Mouse (Mus musculus) thymus, adult 2 months (tissue): ENCODE results near the gene Fam172a.

ENCODE experiments used
- CTCF ChIP-seq: fragments of 200-500 bp; IDR thresholded peaks from 2 replicates; pipeline ENCODE4 v1.5.1; 2012; ENCODE audit warnings: mild to moderate bottlenecking, control low read depth, low read length, moderate library complexity, borderline replicate concordance; ENCODE audit not compliant: control insufficient read depth, poor library complexity, insufficient read depth; ENCODE audit errors: extremely low read depth
- POLR2A ChIP-seq: fragments of 200-500 bp; IDR thresholded peaks from 2 replicates; pipeline ENCODE4 v1.6.1; 2012; ENCODE audit warnings: mild to moderate bottlenecking, low read length, control low read depth, moderate library complexity; ENCODE audit not compliant: control insufficient read depth, poor library complexity, insufficient read depth; ENCODE audit errors: extremely low read depth

DNA sequence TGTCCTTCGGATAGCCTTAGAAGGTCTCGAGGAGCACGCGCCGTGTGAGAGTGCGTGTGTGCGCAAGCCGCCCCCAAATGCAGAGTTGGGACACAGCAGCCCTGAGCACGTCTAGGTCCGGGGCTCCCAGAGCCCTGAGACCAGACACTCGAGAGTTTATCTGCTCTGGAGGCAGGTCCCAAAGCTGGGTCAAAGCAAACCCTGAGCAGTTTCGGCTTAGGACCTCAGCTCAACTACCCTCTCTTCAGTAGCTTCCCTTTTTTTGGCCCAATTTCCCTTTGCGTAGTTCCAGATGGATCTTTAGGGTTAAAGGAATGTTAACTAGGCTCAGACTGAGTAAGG lies 508.9 kb downstream of the Fam172a start:
- TF ChIP-seq CTCF (no peak), POLR2A (no peak)
